Mouse (Mus musculus): ENCODE measurements around the gene Ascl4.
A peak's percentile ranks its signal among the peaks of the same experiment; 100 is the strongest.

Ascl4 gene

GRCm38 (mm10) chr10:85927676-85928445 is at the start of gene Ascl4:
Gene Ascl4, plus strand, starts transcription at chr10:85927681.
- DNase-seq (ENCODE audit: low spot score in 2 of 2): no peak

- DNase-seq (ENCODE audit: low spot score in 2 of 2): no peak
Observed at GRCm38 (mm10) chr10:85879886-85880486, 47.5 kb upstream of the Ascl4 start.

GRCm38 (mm10) chr10:85916498-85917309 is 10.8 kb upstream of the Ascl4 start, which contains the start of gene Prdm4:
Gene Prdm4, minus strand, starts transcription at chr10:85917142.
- DNase-seq (ENCODE audit: low spot score in 2 of 2): peak; percentile 97 to 98

- no peak for DNase-seq (ENCODE audit: low spot score in 2 of 2)
Observed at GRCm38 (mm10) chr10:85928499-85929207, 1.2 kb downstream of the Ascl4 start.

DNA sequence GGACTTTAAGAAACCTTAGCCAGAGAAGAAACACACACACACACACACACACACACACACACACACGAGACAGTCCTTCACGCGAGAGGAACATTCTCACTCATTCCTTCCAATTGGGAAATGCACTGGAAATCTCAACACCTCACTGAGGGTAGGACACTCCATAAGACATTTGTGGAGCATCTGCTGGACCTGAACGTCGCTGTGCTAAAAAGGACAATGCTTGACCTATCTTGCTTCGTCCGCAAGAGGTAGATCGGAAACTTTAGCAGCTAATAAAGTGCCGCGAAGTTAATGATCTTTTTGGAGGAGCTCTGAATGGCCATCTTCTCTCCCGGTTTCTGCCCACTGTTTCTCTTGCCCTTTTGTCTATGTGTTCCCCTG is 1.7 kb downstream of the Ascl4 start:
- DNase-seq (ENCODE audit: low spot score in 2 of 2): no peak

GRCm38 (mm10) chr10:85929962-85930361 is 2.5 kb downstream of the Ascl4 start:
- DNase-seq (ENCODE audit: low spot score in 2 of 2): no peak

DNA sequence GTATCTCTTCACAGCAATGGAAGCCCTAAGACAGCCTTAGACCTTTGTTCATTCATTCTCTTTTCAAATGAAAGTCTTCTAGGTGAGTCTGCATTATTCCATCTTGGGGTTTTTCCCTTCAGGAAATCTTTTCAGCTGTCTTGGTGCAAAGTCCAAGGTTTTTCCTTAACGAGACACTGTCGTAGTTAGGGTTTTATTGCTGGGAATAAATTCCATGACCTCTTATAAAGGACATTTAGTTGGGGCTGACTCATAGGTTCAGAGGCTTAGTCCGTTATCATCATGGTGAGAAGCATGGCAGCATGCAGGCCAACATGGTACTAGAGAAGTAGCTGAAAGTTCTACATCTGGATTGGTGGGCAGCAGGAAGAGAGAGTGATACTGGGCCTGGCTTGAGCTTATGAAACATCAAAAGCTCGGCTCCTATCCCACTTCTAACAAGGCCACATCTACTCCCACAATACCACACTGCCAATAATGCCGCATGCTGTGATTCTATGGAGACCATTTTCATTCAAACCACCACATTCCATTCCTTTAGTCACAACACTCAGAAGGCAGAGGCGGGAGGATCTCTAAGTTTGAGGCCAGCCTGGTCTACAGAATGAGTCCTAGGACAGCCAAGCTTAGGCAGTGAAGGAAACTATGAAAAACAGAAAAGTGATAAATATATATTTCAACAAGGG is 8.9 kb downstream of the Ascl4 start:
- DNase-seq (ENCODE audit: low spot score in 2 of 2): no peak

GRCm38 (mm10) chr10:85948483-85949196 is 21.2 kb downstream of the Ascl4 start:
- DNase-seq (ENCODE audit: low spot score in 2 of 2): no peak

GRCm38 (mm10) chr10:85951765-85952443 is 24.4 kb downstream of the Ascl4 start:
- DNase-seq (ENCODE audit: low spot score in 2 of 2): no peak

GRCm38 (mm10) chr10:85953401-85953800 is 25.9 kb downstream of the Ascl4 start:
- DNase-seq (ENCODE audit: low spot score in 2 of 2): no peak

DNA sequence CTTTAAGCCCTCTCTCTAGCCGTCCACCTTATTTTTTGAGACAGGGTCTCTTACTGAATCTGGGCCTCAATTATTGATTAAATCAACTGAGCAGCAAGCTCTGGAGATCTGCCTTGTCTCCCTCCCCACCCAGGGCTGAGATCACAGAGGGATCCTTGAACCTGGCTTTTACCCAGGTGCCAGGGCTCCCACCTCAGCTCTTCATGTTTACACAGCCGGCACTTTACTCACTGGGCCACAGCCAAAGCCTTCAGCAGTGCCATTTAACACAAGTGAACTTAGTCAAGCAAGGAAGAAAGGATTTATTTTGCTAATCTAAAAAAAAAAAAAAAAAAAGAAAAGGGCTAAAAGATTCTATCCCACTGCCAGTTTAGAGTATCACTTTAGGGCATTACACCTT is 26.9 kb downstream of the Ascl4 start:
- DNase-seq (ENCODE audit: low spot score in 2 of 2): no peak

- no peak for DNase-seq (ENCODE audit: low spot score in 2 of 2)
Observed at GRCm38 (mm10) chr10:85956871-85957419, 29.5 kb downstream of the Ascl4 start.

GRCm38 (mm10) chr10:85957464-85957950 is 30.0 kb downstream of the Ascl4 start, which contains the start of gene Rtcb:
Gene Rtcb, minus strand, starts transcription at chr10:85957823.
- peak; percentile 94 to 95 for DNase-seq (ENCODE audit: low spot score in 2 of 2)

- no peak for DNase-seq (ENCODE audit: low spot score in 2 of 2)
Observed at GRCm38 (mm10) chr10:85962897-85963296, 35.4 kb downstream of the Ascl4 start.

DNA sequence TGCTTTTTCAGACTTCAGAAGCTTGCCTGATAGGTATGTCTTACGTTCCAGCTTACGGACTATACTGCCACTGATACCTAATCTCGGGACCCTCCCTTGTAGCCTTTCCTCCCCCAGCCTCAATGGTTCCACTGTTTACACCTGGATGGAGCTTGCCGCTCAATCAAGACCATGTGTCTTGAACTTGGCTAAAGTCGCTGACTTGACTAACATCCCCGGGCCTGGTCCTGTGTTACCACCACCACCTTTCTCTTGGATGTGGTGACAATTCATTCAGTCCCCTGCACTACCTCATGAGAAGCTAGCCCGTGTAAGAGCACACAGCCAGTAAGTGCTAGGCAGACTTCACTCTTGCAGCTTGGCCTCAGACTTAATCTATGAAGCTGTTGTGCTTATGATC is 36.8 kb downstream of the Ascl4 start:
- DNase-seq (ENCODE audit: low spot score in 2 of 2): no peak

- no peak for DNase-seq (ENCODE audit: low spot score in 2 of 2)
Observed at GRCm38 (mm10) chr10:85966476-85966875, 39.0 kb downstream of the Ascl4 start.

- no peak for DNase-seq (ENCODE audit: low spot score in 2 of 2)
Observed at GRCm38 (mm10) chr10:85967411-85968156, 40.1 kb downstream of the Ascl4 start.

DNA sequence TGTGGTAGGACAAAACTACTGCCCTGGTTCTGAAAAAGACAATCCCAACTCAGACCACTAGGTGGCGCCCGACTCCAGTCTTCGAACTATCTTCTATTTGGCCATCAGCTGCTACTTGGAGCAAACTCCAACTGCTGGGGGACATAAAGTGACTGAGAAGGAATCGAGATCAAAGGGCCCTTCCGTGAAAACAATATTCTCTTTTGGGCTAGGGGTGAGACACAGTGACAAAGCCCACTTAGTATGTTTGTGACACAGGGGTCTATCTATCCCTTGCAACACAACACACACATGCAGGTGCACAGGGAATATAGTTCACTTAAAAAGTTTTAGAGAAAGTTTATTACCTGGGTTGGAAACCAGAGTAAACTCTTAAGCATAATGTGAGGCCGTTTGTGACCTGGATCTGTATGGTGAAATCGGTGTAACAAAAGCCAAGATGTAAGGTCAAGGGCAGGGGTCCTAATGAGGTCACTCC is 40.7 kb downstream of the Ascl4 start:
- DNase-seq (ENCODE audit: low spot score in 2 of 2): peak; percentile 27 to 71

- no peak for DNase-seq (ENCODE audit: low spot score in 2 of 2)
Observed at GRCm38 (mm10) chr10:85968731-85969130, 41.2 kb downstream of the Ascl4 start.

Data from heart, adult 9 months (tissue).